In genomic region chr19:22303021-22303951, GRCm38 (mm10) we compare ENCODE assay signal across 8 mouse cellular contexts.
DNase-seq lines count a peak whose midpoint lies in the region; ATAC-seq lines count a peak whose summit lies in the region.

No protein-coding gene starts in this region.

- no peaks in the 10 kb centered on the region for H3K9me3 ChIP-seq in intestine, embryonic 14.5 days (ENCODE audit: control insufficient read depth, low read length)
- no peaks in the 10 kb centered on the region for H3K9me3 ChIP-seq in intestine, embryonic 16.5 days (ENCODE audit: control insufficient read depth, low read length)
- no peaks in the 10 kb centered on the region for H3K9me3 ChIP-seq in hindbrain, embryonic 13.5 days
- no peaks in the 10 kb centered on the region for H3K9me3 ChIP-seq in neural tube, embryonic 14.5 days (ENCODE audit: control insufficient read depth, low read length)

- H3K27ac ChIP-seq in intestine, embryonic 14.5 days (ENCODE audit: low read depth) = no peak overlapping the region
- H3K27ac ChIP-seq in intestine, embryonic 16.5 days (ENCODE audit: low read length) = no peak overlapping the region
- no peak overlapping the region for H3K27ac ChIP-seq in hindbrain, embryonic 13.5 days
- no peak overlapping the region for H3K27ac ChIP-seq in neural tube, embryonic 14.5 days (ENCODE audit: low read depth, low read length)

- DNase-seq in intestine, embryonic 14.5 days (ENCODE audit: low spot score) = no peak
- peak; percentile 90 for DNase-seq in cerebellum, adult 9-10 months
- DNase-seq in spleen, adult 18-20 months = no peak
- DNase-seq in urinary bladder, postnatal 14 days (ENCODE audit: low spot score) = no peak
- no peak for DNase-seq in urinary bladder, postnatal 36 days (ENCODE audit: low spot score in 2 of 2)

- no peak overlapping the region for H3K4me3 ChIP-seq in intestine, embryonic 14.5 days (ENCODE audit: low read depth, low read length)
- no peak overlapping the region for H3K4me3 ChIP-seq in intestine, embryonic 16.5 days (ENCODE audit: low read length)
- peak overlapping the region; percentile 25 for H3K4me3 ChIP-seq in hindbrain, embryonic 13.5 days
- no peak overlapping the region for H3K4me3 ChIP-seq in neural tube, embryonic 14.5 days (ENCODE audit: low read depth, low read length)

- peak overlapping the region; percentile 44 for H3K4me2 ChIP-seq in intestine, embryonic 14.5 days (ENCODE audit: low read length)
- H3K4me2 ChIP-seq in intestine, embryonic 16.5 days (ENCODE audit: low read depth, low read length) = no peak overlapping the region
- H3K4me2 ChIP-seq in hindbrain, embryonic 13.5 days = peak overlapping the region; percentile 53
- H3K4me2 ChIP-seq in neural tube, embryonic 14.5 days (ENCODE audit: low read depth, low read length) = peak overlapping the region; percentile 47

- 31% methylated on average over 17 of the region's 17 CpGs for WGBS in intestine, embryonic 14.5 days
- 35% methylated on average over 17 of the region's 17 CpGs for WGBS in intestine, embryonic 16.5 days
- 18% methylated on average over 17 of the region's 17 CpGs for WGBS in hindbrain, embryonic 13.5 days
- 17% methylated on average over 17 of the region's 17 CpGs for WGBS in neural tube, embryonic 14.5 days

- H3K36me3 ChIP-seq in intestine, embryonic 14.5 days (ENCODE audit: control insufficient read depth, insufficient read depth, low read length) = no peaks in the 10 kb centered on the region
- H3K36me3 ChIP-seq in intestine, embryonic 16.5 days (ENCODE audit: control insufficient read depth, insufficient read depth, low read length) = no peaks in the 10 kb centered on the region
- H3K36me3 ChIP-seq in hindbrain, embryonic 13.5 days = no peaks in the 10 kb centered on the region
- no peaks in the 10 kb centered on the region for H3K36me3 ChIP-seq in neural tube, embryonic 14.5 days (ENCODE audit: control insufficient read depth, insufficient read depth, low read length)

- H3K27me3 ChIP-seq in intestine, embryonic 14.5 days (replicated peaks; ENCODE audit: control insufficient read depth, insufficient read depth, low read length) = no peaks in the 10 kb centered on the region
- H3K27me3 ChIP-seq in intestine, embryonic 16.5 days (replicated peaks; ENCODE audit: control insufficient read depth, insufficient read depth, low read length) = no peaks in the 10 kb centered on the region
- H3K27me3 ChIP-seq in hindbrain, embryonic 13.5 days = no peaks in the 10 kb centered on the region
- H3K27me3 ChIP-seq in neural tube, embryonic 14.5 days (ENCODE audit: control insufficient read depth, insufficient read depth, low read length) = no peaks in the 10 kb centered on the region

- H3K4me1 ChIP-seq in intestine, embryonic 14.5 days (replicated peaks; ENCODE audit: control insufficient read depth, insufficient read depth, low read length) = no peaks in the 10 kb centered on the region
- no peaks in the 10 kb centered on the region for H3K4me1 ChIP-seq in intestine, embryonic 16.5 days (ENCODE audit: control insufficient read depth, insufficient read depth, low read length)
- peaks cover 14% of the 10 kb centered on the region for H3K4me1 ChIP-seq in hindbrain, embryonic 13.5 days (replicated peaks)
- peaks cover 7% of the 10 kb centered on the region for H3K4me1 ChIP-seq in neural tube, embryonic 14.5 days (ENCODE audit: control insufficient read depth, insufficient read depth, low read length)

- H3K9ac ChIP-seq in intestine, embryonic 14.5 days (ENCODE audit: low read length) = no peak overlapping the region
- H3K9ac ChIP-seq in intestine, embryonic 16.5 days (ENCODE audit: low read depth, low read length) = no peak overlapping the region
- peak overlapping the region; percentile 59 for H3K9ac ChIP-seq in hindbrain, embryonic 13.5 days
- H3K9ac ChIP-seq in neural tube, embryonic 14.5 days (replicated peaks; ENCODE audit: low read depth, low read length) = peak overlapping the region; percentile 2; the same call in 1 of the 2 replicates

- ATAC-seq in intestine, embryonic 14.5 days (replicated peaks; ENCODE audit: low FRiP score, low TSS enrichment, low read depth) = no peak
- no peak for ATAC-seq in intestine, embryonic 16.5 days
- peak; percentile 63 for ATAC-seq in hindbrain, embryonic 13.5 days (ENCODE audit: low FRiP score)
- ATAC-seq in neural tube, embryonic 14.5 days (ENCODE audit: low read depth) = peak; percentile 48; the same call in 1 of the 2 replicates

Comparison
In these comparisons a context has a peak if more than half of its experiments do, and no peak if none do; other contexts are left out.
1. ATAC-seq: peak in hindbrain, embryonic 13.5 days (single experiment) and neural tube, embryonic 14.5 days (single experiment); none in intestine, embryonic 14.5 days (single experiment) and intestine, embryonic 16.5 days (single experiment).
2. H3K9ac ChIP-seq: peak in hindbrain, embryonic 13.5 days (single experiment) and neural tube, embryonic 14.5 days (single experiment); none in intestine, embryonic 14.5 days (single experiment) and intestine, embryonic 16.5 days (single experiment).